Mouse (Mus musculus) embryo, embryonic 9.5 days (tissue): Measurements from ENCODE around the gene Olfr347.

Experiments used
- DNase-seq: peaks from one replicate; pipeline ENCODE4 v3.0.0-alpha.2; 2017; ENCODE audit errors: extremely low spot score

The Olfr347 gene

GRCm38 (mm10) chr2:36731602-36732001, at the start of gene Olfr347:
Gene Olfr347 (plus strand): TSS chr2:36731902.
- DNase-seq, result no peak

GRCm38 (mm10) chr2:36685488-36685887, 46.2 kb upstream of the Olfr347 start, which contains the start of gene Olfr346:
Gene Olfr346 (plus strand): TSS chr2:36685788.
- no peak for DNase-seq

- DNase-seq, result no peak
Measured at GRCm38 (mm10) chr2:36736226-36736625, 4.5 kb downstream of the Olfr347 start.

- DNase-seq, result no peak
Measured at GRCm38 (mm10) chr2:36783976-36784375, 52.3 kb downstream of the Olfr347 start, which contains the start of gene Olfr348. Gene Olfr348 (plus strand): TSS chr2:36784276.
